Mouse (Mus musculus) right cerebral cortex, adult 18-20 months (tissue): ENCODE measurements around the gene Rxra.
A peak's percentile ranks its signal among the peaks of the same experiment; 100 is the strongest.

ENCODE experiments used
- DNase-seq: peaks from one replicate; pipeline ENCODE4 v3.0.0; 2022; ENCODE audit warnings: mixed read lengths

The Rxra gene

DNA sequence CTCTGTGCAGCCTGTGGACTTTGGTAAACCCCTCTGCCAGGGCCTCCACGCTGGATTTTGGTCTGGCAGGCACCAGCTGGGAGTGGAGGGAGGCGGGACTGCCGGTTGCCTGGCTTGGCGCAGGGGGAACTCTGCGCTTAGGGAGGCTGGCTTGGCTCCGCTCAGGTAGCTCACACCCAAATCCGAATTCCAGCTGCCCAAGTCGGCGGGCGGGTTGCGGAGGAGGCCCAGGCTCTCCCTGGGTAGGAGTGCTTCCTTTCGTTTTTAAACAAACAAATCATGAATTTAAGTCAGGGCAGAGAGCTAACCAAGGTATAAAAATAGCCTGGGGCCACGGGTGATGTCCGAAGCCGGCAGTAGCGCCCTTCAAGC, at the start of gene Rxra:
Gene Rxra, plus strand, starts transcription at position 335 of the 372 bp plus-strand sequence.
- DNase-seq: no peak

DNA sequence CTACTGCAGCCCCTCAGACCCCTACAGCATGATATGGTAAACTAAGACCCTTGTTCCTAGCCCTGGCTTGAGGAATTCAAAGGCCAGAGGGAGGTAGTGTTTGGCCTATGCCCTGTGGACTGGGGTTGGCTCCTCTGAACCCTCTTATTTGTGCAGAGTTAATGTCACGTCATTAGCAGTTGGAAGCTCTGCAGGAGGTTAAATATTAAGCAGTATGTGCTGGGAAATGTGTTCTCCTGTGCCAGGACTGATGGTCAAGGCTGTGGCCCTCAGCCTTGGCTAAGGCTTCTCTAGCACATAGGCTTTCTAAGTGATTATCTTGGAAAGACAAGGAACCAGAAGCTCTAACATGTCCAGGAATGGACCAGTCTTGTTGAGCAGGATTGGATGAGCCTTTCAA, 49.6 kb upstream of the Rxra start:
- DNase-seq: no peak

DNA sequence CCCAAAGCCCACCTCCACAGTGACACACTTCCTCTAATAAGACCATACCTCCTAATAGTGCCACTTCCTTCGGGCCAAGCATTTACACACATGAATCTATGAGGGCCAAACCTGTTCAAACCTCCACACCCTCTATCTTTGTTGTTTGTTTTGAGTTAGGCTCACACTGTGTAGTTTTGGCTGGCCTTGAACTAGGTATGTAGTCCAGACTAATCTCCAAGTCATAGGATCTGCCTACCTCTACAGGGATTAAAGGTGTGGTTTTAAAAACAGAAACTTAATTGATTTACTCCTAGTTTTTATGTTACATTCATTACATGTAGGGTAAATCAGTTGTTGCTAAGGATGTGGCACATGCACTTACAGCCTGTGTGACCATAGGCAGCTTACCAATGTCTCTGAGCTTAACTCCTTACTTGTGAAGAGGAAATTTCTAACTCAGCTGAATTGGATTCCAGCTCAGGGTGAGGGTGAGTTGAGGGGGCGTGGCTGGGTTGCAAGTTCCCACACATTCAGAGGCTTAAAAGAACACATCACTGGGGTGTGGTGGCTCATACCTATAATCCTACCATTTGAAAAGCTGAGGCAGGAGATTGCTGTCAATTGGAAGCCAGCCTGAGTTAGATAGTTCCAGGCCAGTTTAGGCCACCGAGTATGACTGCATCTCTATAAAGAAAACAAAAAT, 45.5 kb upstream of the Rxra start:
- DNase-seq: no peak

DNA sequence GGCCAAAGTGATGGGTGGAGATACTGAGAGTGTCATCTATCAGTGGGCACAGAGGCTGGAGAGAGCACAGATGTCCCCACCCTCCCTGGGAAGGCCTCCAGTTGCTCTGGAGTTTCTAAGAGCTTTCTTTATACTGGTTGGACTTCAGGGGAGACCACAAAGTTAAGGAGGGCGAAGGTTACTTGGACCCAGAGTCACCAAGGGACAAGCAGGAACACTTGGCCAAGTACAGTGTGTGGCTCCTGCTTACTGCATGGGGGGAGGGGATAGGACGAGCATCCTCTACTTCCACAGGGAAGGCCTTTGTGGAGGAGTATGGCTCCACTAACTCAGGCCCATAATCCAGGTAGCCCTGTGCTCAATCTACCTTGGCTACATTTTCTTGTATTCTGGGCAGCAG, 42.8 kb upstream of the Rxra start:
- DNase-seq: no peak

DNA sequence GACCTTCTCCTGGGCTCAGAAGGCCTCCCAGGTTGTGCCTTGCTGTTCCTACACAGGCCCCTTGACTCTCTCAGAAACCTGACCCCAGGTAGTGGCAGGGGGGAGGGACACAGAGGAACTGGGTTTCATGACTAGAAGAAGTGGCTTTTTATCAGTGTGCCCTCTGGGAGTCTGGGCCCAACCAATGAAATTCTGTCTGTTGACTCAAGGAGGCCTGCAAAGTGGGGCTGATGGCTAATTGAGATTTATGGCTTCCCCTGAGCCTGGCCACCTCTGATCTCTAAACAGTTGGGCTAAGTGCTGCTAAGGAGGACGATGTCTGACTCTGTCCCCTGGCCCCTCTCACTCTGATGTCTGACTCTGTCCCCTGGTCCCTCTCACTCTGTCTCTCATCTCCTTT, 42.2 kb upstream of the Rxra start:
- no peak for DNase-seq

DNA sequence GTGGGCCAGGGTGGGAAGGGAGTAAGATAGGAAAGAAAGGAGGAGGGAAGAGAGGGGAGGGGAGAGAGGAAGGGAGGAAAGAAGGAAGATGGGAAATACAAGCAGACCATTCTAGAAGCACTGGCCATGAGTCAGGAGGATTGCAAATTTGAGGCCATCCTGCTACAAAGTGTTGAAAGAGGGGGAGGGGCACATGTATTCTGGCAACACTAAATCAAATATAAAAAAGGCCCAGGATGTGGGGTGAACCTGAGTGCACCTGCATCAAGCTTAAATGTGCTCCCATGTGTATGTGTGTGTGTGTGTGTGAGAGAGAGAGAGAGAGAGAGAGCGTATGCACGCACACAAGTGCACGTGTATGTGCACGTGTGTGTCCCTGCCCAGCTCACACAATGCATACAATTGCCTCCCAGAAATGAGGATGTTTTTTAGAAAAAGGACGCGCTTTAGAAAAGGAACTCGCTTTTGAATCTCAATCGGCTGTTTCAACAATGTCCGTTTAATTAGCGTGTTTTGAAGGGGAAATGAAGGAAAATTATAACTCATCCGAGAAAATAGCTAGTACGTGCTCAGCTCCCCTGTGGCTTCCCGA, 41.0 kb upstream of the Rxra start:
- DNase-seq: no peak

DNA sequence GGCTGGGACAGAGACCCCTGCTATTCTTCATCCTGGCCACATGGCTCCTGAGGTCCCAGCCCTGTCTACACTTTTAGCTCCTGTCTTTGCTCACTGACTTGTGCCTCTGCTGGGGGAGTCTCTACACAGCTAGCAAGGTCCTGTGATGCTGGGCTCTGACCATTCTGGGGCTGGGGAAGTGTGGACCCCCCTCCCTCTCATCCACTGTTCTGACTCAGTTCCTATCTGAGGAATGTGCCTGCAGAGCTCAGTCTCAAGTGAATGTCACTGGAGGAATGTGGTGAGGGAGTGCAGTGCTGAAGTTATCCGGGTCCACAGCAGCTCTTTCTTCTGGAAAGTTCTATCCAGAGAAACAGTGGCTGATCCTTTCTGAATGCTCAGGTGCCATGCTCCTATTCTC, 39.4 kb upstream of the Rxra start:
- no peak for DNase-seq

DNA sequence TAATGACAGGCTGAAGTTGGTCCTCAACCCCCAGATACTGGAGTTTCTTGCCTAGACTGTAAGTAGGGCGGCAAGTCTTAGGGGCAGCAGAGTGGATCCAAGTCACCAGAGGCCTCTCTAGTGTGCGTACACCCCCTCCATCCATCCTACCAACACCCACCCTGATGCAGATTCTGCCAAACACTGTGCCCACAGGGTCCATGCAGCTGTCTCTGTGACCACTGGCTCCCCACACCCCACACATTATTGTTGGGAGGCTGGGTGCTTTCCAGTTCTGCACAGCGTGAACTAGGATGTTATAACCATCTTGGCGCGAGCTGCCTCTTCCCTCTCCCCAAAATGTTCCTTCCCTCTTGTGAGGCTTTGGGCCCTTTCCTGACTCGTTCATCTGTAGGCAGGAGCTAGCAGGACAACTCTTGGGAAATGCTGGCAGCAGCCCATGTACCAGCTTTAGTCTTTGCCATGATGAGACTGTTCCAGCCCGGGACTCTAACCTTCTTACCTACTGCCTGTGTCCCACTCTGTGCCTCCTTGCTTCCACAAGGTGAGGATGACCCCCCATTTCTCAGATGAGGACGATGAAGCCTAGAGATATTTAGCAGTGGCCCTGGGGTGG, 38.9 kb upstream of the Rxra start:
- DNase-seq: peak; percentile 31

DNA sequence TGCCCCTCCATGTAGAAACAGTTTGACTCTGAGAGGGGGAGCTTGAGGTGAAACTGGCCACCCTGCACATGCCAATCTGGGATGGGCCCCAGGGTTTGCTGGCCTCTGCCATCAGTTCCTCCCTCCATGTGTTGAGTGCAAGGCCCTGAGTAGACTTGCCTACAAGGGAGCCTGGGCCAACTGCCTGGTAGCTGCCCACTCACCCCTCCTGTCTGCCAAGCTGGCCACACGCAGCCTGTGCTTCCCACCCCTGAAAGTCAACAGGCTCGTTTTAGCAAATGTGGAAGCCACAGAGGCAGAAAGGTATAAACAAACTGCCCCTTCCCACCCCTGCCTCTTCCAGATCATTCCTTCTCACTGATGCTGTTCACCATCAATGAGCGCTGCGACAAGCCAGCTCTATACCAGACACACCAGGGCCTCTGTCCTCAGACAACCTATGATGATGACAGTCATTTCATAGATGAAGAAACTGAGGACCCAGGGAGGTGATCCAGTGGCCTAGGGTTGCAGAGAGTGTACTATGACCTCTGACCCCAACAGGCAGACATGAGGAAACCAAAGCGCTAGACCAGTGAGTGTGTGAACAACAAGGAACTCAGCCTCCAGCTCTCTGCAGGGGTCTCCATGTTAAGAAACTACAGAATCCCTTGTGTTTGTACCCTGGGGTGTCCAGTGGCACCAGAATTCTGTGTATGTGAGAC, 36.5 kb upstream of the Rxra start:
- peak; percentile 41 for DNase-seq

DNA sequence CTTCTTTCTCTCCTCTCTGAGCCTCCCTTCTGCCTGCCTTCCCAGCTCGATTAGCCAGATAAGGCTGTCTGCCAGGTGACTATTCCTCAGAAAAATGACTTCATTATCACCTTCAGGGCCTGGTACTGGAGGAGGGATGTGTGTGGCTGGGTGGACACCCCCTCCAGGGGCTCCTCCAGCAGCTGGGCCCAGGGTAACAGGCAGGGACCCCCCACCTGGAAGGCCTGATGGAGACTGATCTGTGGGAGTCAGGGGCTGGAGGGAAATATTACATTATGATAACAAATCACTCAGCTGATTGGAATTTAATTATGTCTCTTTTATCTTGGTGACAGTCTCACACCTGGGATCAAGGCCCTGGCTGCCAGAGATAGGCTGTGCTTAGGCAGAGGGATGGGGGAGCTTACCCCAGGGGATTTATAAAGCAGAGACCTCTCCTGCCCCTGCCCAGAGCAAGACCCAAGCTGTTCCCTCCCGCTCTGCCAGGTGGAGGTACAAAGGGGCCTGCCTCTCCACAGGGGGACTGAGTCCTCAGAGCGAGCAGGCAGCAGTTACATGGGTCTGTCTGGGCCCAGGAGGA, 35.2 kb upstream of the Rxra start:
- DNase-seq: no peak

DNA sequence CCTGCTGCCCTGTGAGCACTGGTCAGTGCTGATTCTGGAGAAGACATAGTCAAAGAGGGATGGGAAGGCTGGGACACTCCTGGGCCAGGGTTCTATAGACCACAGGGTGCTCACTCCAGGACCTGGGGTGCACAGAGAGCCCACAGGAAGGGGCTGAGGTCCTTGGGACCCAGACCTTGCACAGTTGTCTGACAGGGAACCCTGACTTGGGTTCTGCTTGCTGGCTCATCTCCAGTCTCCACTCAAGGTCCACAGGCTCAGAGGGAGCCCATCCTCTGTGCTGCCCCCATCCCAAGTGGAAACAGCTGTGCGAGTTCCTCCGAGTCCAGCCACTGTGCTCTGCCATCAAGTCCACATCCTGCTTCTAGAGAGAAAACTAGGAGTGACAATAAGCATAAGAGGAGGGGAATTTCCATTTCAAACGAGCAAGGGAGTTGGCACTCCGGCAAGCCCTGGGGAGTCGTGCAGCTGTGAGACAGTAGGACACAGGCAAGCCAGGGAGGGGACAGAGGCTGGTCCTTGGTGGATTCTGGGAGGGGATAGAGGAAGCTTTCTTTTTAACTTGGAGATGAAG, 31.6 kb upstream of the Rxra start:
- DNase-seq: no peak

DNA sequence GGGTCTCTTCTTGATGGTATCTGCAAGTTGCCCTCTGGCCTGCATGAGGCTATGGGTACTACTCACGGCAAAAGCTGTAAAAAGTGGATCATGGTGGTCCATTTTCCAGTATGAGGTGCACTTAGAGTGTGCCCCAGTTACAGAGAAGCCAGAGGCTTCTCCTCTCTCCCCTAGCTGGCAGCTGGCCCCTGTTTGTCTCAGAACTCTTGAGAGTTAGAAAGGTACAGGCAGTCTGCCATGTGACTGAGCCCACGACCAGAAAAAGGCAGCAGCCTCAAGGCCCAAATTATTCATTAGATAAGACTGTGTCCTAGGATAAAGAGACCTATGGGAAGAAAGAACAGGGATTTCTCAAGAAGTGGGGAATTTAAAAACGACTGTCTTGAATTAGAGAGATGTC, 30.8 kb upstream of the Rxra start:
- DNase-seq: no peak

DNA sequence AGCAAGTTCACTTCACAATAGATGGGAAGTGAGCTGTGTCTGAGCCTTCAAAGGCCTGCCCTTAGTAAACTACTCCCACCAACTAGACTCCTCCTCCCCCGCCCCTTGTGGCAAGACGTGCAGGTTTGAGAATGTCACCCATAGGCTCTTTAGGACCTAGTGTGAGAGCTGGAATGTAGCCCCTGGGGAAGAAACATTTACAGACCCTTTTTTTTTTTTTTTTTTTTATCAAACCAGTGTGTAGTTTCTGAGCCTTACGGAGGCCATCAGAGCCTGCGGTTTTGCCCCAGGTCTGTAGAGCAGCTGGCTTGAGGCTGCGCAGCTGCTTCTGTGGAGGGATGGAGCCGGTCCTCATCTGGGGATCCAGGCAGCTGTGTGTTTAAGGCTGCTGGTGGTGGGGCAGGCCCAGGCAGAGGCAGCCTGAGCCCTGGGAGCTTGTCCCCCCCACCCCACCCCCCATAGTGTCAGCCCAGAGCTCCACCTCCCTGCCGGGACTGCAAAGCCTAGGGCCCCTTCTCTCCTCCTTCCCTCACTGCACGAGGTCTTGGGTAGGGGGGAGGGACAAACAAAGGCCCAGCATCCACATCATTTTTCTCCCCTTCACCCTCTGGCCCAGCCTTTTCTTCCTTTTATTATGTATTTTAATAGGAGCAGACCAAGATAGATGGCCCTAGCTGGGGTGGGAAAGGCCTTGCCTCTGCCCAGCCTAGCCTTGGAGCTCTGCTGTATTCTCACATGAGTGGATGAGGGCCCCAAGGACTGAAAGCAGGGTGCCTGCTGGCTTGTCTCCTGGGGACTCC, 26.2 kb upstream of the Rxra start:
- no peak for DNase-seq

DNA sequence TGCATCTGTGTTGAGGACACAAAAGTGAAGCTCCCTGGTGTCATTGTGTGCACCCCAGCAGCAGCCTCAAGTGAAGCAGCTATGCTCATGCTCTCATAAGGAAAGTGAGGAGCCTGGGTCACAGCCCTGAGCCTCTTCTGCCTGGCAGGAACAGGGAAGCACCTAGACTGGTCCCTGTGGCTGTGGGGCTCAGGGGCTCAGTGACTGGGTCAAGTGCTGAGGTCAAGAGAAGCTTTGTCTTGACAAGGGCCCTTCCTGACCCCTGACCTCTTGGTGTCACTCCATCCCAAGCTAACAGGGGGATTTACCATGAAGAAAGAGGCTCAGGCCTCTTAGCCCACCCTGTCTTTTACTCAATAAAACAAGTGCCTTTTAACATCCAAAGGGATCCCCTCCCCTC, 25.2 kb upstream of the Rxra start:
- DNase-seq: no peak

DNA sequence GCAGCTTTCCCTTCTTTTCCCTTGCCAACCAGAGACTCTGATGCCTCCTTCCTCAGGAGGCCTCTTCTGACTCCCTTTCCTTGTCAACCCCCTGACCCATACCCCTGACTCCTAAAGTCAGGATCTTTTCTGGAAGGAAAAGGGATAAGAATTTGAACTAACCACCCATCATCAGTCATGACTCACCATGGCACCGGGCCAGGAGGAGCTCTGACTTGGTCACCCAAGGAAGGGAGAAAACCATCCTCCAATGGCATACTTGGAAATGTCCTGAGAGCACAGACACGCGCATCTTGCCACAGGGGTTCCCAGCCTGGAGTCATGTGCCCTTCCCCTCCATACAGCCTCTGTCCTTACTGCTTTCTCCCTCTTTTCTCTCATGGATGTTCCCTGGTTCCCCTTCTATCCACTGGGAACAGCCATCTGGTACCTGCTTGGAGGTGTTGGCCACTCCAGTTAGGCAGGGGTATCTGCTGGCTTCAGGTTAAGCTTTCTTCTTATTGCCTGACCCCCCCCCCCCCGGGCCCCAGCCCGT, 22.7 kb upstream of the Rxra start:
- DNase-seq: no peak

DNA sequence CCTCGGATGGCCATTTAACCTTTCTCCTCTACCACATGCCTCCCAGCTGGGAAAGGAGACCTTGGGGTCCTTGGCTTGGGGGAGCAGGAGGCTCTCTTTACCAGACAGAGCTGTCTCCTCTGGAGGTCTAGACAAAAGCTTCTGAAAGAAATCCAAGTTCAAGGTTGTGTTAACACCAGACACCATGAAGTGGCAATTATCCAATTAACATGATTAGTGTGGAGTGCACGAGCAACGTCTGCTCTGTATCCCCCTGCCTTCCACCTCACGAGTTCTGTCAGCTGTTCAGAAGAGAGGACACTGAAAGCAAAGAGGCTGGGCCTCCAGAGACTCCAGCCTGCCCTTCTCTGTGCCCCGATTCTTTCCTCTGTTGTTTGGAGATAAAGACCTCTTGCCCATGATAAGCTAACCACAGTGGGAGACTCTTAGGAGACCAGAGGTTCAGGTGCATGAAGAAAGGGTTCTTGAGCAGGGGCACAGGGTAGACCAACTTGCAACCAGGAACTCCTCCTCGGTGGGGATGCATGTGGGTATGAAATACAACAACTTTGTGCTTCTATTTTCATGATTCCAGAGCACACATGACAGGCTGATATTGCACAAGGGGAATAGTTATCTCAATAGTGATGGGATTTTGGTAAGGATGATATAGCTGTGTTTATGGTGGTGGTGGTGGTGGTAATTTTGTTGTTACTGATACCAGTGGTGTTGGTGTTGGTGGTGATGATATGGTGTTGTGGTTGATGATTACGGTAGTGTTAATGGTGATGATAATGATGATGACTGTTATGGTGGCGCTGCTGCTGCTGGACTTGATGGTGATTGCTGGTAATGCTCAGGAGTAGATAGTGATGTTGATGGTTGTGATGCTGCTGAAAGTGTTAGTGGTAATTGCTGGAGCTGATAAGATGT, 21.7 kb upstream of the Rxra start:
- no peak for DNase-seq

DNA sequence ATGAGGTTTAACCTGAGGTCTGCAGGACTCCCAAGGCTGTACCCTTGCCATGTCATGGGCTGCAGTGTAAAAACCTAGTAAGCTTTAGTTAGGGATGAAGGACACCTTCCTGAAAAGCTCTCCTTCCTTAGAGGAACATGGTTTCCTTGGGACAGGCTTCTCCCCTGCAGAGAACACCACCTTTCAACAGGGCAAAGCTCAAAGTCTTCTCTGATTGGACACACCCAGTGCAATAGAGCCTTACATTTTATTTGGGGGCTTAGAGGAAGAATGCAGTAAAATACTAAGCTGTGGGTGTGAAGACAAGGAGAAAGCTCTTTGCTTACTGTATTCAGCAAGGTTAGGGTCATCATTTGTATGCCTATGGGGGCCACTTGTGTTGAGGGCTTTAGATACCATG, 19.7 kb upstream of the Rxra start:
- no peak for DNase-seq

DNA sequence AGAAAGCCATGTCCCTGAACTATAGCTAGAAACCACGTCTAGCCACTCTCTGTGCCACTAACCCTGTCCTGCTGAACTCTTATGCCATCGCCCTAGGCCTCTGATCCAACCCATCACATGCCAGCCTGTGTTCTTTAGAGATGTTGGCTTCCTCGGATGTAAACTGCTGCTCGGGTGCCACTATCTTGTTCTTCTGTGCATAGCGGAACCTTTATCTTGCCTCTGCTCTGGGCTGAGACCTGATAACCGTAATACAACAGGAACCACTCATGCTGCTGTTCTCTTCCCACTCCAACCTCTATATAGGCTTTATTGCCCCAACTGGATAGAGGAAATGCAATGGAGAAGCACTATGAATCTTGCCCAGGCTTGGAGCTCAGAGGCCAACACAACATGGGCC, 11.0 kb upstream of the Rxra start:
- DNase-seq: no peak

DNA sequence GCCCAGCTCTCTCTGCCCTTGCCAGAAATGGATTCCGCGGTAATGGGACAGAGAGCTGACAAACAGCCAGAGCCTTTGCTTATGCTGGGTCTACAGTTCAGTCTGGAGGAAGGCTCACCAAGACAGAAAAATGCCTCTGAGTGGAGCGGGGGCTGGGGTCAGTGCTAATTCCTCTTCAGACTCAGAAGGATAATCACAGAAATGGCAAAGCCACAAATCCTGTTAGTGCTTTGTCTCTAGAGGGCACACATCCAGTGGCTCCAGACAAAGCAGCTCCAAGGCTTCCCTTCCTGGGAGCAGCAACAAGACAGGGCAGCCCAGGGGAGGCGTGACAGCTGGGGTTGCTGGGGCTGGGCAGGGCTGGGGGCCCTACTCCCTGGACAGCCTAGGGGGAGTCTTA, 9.5 kb upstream of the Rxra start:
- DNase-seq: no peak

DNA sequence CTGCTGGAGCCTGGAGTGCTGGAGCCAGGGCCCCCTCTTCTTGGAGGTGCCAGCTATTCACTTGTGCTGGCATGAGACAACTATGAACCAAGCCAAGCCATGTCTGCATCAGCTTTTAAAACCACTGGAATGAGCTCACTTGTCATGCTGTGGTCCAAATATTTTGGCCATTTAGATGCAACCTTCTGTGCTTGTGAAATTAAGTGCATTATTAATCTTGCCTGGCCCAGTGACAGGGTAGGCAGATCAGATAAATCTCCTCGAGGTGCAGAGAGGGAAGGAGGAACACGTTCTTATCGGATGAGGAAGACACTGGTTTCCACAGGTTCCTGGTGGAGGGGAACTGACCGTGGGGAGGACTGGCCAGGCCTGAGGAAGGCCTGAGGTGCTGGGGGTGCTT, 8.6 kb upstream of the Rxra start:
- DNase-seq: no peak

DNA sequence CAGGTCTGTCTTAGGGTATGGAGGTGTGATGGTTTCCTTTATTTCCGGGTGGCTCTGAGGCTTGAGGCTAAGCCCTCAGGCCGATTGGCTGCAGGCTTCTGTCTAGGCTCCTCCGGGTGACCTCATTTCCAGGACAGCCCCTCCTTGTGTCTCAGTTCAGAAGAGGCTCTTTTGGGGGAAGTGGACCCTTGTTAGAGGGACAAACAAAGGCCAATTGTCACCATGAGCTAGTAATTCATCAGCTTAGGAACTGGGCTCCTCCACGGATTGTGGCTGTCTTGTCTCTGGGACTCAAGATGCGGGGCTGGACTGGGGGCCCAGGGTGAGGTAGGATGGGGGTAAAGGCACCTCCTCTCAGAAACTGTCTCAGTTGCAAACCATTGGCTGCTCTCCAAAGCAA, 5.5 kb upstream of the Rxra start:
- DNase-seq: no peak
